Mouse (Mus musculus): ENCODE measurements around the gene Mup19. TPM values are rescaled to one million over a fixed set of nuclear protein-coding genes. Genes with fewer than 3 reads are reported as not detected.
"Not testable (repeated sequence)": the region's sequence is repeated elsewhere in the genome, so short reads cannot be mapped to it uniquely, and the experiment has no call there.

Mup19 gene
- not detected in 2 replicates for polyA plus RNA-seq (2016; fragmentation: Nextera tagmentation; extraction: Ambion mirVana)

DNA sequence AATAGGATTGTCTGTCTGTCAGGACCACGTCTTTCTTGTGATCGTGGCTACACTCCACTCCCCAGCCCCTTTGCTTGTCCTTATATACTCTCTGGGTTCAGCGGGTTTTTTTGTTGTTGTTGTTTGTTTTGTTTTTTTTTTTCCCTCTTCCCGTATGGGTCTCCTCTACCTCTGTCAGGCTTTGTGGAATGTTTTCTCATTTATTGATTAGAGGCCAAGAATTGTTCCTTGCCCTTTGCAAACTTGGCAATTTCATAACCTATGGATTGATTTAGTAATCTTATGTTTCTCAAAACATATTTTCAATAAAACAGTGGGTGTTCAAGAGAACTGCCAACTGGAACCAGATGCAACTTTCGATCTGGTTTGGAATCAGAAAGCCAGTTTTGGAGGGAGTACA is at the start of gene Mup19:
Gene Mup19 (minus strand): TSS at position 101 of the 400 bp plus-strand sequence.
- not testable (repeated sequence) for H3K9me3 ChIP-seq (replicated peaks); H3K4me1 ChIP-seq; H3K36me3 ChIP-seq; H3K4me3 ChIP-seq; H3K27me3 ChIP-seq (ENCODE audit: low read depth, poor library complexity, severe bottlenecking); DNase-seq (ENCODE audit: low spot score); H3K27ac ChIP-seq
- 93% methylated on average over 1 of the region's 5 CpGs for WGBS

DNA sequence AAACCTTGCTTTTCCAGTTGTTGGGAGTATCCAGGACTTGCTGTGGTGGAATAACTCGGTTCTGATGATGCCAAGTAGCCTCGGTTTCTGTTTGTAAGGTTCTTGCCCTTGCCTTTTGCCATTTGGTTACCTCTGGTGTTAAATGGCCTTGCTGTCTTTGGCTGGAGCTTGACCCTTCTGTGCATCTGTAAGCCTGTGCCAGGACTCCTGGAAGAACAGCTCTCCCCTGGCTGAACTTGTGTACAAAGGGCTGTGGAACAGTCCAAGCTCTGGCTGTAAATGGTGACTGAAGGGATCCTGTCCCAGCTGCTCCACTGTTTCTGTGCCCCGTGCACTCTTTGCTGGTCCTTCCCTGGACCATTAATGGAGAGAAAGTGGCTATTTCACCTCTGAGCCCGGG is 47.1 kb upstream of the Mup19 start:
- Histone ChIP-seq H3K4me3 (no peak overlapping the region), H3K9me3 (replicated peaks) (no peaks in the 10 kb centered on the region), H3K27ac (no peak overlapping the region), H3K4me1 (no peaks in the 10 kb centered on the region), H3K36me3 (no peaks in the 10 kb centered on the region), H3K27me3 (ENCODE audit: low read depth, poor library complexity, severe bottlenecking) (no peaks in the 10 kb centered on the region)
- no peak for DNase-seq (ENCODE audit: low spot score)
- 77% methylated on average over 4 of the region's 4 CpGs for WGBS

DNA sequence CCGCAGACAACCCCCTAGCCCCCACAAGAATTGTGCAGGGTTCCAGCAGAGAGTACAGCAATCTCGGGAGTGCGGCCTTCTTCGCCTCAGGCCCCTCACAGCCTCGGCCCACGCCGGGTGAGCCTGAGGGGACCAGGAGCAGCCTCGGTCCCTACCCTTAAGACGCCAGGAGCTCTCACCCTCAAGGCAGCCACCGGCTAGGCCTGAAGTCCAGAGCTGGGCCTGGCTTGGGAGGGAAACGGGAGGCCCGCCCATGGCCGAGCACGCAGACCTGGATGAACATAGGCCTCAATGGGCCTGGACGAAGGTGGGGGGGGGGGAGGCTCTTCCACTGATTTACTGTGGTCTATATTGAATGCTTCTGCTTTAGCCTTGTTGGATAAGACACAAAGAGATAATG is 41.1 kb upstream of the Mup19 start:
- Histone ChIP-seq H3K9me3 (replicated peaks) (peaks cover 3% of the 10 kb centered on the region; the same call in 1 of the 2 replicates), H3K27ac (no peak overlapping the region), H3K4me1 (no peaks in the 10 kb centered on the region), H3K4me3 (no peak overlapping the region), H3K27me3 (ENCODE audit: low read depth, poor library complexity, severe bottlenecking) (no peaks in the 10 kb centered on the region), H3K36me3 (no peaks in the 10 kb centered on the region)
- no peak for DNase-seq (ENCODE audit: low spot score)
- 94% methylated on average over 15 of the region's 15 CpGs for WGBS

DNA sequence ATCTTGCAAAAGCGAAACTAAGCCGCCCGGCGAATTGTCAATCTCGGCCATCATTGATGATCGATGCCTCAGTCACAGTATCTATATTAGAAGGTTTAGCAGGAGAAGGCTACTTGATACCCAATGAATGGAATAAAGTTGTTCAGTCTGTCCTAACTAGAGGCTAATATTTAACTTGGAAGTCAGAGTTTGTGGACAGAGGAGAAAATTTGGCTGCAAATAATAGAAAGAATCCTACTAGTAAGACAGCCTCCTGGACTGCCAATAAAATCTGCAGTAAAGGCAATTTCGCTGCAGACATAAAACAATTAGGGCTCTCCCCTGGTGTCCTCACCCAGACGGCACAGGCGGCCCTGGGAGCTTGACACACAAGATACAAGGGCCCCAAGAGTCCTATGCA is 40.5 kb upstream of the Mup19 start:
- H3K27ac ChIP-seq; DNase-seq (ENCODE audit: low spot score); H3K27me3 ChIP-seq (ENCODE audit: low read depth, poor library complexity, severe bottlenecking); H3K36me3 ChIP-seq; H3K4me3 ChIP-seq; H3K9me3 ChIP-seq (replicated peaks); H3K4me1 ChIP-seq: not testable (repeated sequence)
- 88% methylated on average over 9 of the region's 9 CpGs for WGBS

DNA sequence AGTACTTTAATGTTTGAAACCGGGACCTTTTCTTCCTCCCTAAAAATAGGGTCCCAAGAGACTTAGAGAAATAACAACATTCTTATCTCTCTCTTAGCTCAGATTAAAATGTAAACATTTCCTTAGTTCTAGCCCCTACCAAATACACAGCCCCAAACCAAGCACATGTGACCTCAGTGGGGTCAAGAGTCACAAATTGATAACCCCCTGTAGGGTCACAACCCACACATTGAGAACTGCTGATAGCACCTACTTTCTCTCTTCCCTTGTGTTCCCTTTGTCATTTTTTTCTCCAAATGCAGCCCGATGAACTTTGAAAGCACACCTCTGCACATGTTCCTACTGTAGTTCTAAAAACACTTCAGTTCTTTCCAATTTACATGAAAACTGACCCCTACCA is 33.5 kb upstream of the Mup19 start:
- Histone ChIP-seq H3K36me3 (no peaks in the 10 kb centered on the region), H3K27ac (no peak overlapping the region), H3K4me3 (no peak overlapping the region), H3K9me3 (replicated peaks) (no peaks in the 10 kb centered on the region), H3K4me1 (no peaks in the 10 kb centered on the region), H3K27me3 (ENCODE audit: low read depth, poor library complexity, severe bottlenecking) (no peaks in the 10 kb centered on the region)
- WGBS: 82% methylated on average over 2 of the region's 2 CpGs
- DNase-seq (ENCODE audit: low spot score): no peak

DNA sequence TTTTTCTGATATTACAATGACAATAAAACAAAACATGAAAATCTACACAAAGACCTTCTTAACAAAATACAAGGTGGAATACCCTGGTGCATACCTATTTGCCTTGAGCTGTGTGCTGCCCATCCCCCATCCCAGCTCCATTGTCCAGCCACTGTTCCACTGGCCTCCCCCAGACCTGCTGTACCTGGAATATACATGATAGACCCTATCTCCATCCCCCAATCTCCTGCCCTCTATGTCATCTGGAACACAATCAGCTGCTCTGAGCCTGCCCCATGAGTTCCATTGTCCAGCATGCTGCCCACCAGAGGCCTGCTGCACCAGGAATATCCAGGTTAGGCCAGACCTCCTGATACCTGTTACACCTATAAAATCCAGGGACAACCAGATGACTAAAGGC is 31.4 kb upstream of the Mup19 start:
- no peak for DNase-seq (ENCODE audit: low spot score)
- Histone ChIP-seq H3K4me1 (no peaks in the 10 kb centered on the region), H3K27me3 (ENCODE audit: low read depth, poor library complexity, severe bottlenecking) (no peaks in the 10 kb centered on the region), H3K9me3 (replicated peaks) (no peaks in the 10 kb centered on the region; the same call in 1 of the 2 replicates), H3K27ac (no peak overlapping the region), H3K4me3 (no peak overlapping the region), H3K36me3 (no peaks in the 10 kb centered on the region)

DNA sequence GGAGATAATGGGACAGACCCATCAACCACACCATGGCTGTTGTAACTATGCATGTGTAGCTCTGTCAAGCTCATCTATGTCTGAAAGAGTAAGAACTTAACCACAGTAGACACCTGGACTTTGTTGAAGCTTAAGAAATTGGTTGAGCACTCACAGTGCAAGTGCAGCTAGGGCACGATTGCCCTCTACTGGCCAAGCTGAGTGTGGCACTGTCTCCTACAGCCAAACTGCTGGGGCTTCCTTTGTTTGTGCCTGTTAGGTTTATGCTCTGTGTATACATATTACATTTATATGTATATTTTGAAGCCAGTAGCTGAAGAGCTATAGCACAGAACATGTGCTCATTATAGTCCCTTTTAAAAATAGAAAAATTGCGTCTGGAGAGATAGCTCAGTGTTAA is 29.1 kb upstream of the Mup19 start:
- H3K4me1 ChIP-seq; H3K27ac ChIP-seq; H3K9me3 ChIP-seq (replicated peaks); H3K36me3 ChIP-seq; H3K27me3 ChIP-seq (ENCODE audit: low read depth, poor library complexity, severe bottlenecking); H3K4me3 ChIP-seq: not testable (repeated sequence)
- 20% methylated on average over 2 of the region's 2 CpGs for WGBS
- peak; percentile 46 for DNase-seq (ENCODE audit: low spot score)

DNA sequence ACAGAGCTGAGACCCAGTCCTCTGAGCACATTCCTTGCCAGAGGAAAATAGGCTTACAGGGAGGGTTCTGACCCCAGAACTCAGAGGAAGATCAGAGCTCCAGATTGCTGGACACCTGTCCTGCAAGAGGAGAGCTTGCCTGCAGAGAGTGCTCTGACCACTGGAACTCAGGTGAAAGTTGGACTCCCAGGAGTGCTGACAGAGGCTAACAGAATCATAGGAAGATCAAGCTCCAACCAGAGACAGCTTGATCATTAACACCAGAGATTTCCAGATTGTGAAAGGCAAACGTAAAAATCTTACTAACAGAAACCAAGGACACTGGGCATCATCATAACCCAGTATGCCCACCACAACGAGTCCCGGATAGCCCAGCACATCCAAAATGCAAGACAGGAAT is 26.9 kb upstream of the Mup19 start:
- not testable (repeated sequence) for H3K9me3 ChIP-seq (replicated peaks); H3K4me3 ChIP-seq; H3K27me3 ChIP-seq (ENCODE audit: low read depth, poor library complexity, severe bottlenecking); DNase-seq (ENCODE audit: low spot score); H3K27ac ChIP-seq; H3K4me1 ChIP-seq; H3K36me3 ChIP-seq
- whole genome bisulfite sequencing: 91% methylated on average over 3 of the region's 3 CpGs

DNA sequence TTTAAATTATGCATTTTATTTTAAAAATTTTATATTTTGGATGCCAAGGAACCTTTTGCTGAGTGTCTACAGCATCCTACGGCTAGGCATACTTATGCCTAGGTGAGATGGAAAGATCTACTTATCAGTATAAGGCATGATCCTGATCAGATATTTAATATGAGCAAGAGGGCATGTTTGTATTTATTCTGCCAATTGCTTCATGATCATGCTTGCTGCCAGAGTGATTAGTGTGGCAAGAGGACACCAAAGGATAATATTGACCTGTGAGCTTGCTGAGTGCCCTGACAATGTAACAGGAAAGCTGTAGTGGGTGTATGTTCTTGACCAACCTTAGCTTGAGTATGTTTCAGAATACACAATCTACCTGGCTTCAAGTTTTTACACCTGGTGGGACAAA is 7.6 kb upstream of the Mup19 start:
- not testable (repeated sequence) for H3K36me3 ChIP-seq; H3K4me3 ChIP-seq; H3K9me3 ChIP-seq (replicated peaks); H3K4me1 ChIP-seq; DNase-seq (ENCODE audit: low spot score); H3K27me3 ChIP-seq (ENCODE audit: low read depth, poor library complexity, severe bottlenecking); H3K27ac ChIP-seq
- WGBS: 94% methylated on average over 1 of the region's 1 CpGs

DNA sequence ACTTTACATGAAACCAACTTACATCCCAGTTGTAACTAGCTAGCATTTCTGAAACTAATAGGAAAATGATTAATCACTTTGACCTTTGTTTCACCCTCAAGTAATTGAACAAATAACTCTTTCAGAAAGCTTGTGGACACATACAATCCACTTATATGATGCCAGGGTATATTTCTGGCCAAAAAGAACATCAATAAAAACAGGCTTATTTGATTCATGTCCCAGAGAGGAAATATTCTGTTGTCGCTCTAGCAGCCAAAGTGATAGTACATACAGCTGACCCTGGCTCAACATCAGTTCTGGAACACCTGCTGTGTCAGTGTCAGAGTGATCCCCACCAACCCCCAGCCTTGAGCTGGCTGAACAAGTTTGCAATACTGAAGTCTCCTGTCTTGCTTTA is 2.2 kb upstream of the Mup19 start:
- 77% methylated on average over 1 of the region's 1 CpGs for WGBS
- not testable (repeated sequence) for DNase-seq (ENCODE audit: low spot score)

More for the DNA sequence above, 2.2 kb upstream of the Mup19 start:
- not testable (repeated sequence) for H3K27me3 ChIP-seq (ENCODE audit: low read depth, poor library complexity, severe bottlenecking); H3K9me3 ChIP-seq (replicated peaks); H3K36me3 ChIP-seq; H3K4me3 ChIP-seq; H3K27ac ChIP-seq; H3K4me1 ChIP-seq

Other genes with a start within 250 kb of the Mup19 start
- gene Mup17, start 186.4 kb downstream of the Mup19 start, polyA plus RNA-seq (2016; fragmentation: Nextera tagmentation; extraction: Ambion mirVana): not detected in 2 replicates
- not detected in 2 replicates for gene Mup18, start 108.1 kb downstream of the Mup19 start, polyA plus RNA-seq (2016; fragmentation: Nextera tagmentation; extraction: Ambion mirVana)
- gene Mup5, start 53.0 kb upstream of the Mup19 start, polyA plus RNA-seq (2016; fragmentation: Nextera tagmentation; extraction: Ambion mirVana): not detected in 2 replicates

Measured in limb, embryonic 10.5 days (tissue).